Mouse (Mus musculus): ENCODE results near the gene Gja4. TPM values are rescaled to one million over a fixed set of nuclear protein-coding genes. Genes with fewer than 3 reads are reported as not detected.

The Gja4 gene
- total and polyA plus RNA-seq, 3 experiments, result not detected

DNA sequence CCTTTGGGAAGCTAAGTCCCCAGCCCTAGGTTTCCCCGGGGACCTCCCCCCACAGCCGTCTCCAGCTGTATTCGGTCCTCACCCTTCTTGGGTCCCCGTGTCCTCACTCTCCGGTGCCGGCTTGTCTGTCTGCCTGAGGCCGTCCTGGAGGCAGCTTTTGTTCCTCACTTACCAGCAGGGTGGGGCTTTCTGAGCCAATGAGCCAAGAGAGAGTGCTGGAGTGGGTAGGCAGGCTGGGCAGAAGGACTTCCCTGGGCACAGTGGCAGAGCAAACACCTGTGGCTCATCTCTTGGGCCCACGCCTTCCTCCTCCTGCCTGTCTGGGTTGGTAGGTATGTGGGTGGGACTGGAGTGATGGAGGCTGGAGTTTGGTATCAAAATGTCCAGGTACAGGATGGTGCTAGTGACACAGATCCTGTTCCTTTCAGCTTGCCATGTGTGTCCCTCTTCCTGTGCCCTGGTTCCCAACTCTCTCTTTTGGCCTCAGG lies 40.2 kb upstream of the Gja4 start, which contains the start of gene Gjb4:
Gene Gjb4 (minus strand): TSS at position 131 of the 488 bp plus-strand sequence.
- no peak for DNase-seq (ENCODE audit: low read depth, low spot score)
- H3K27ac ChIP-seq (ENCODE audit: control insufficient read depth, low read depth, low read length), result no peak within 1 kb of the TSS
- no peaks in the 10 kb centered on the region for H3K4me1 ChIP-seq (ENCODE audit: control insufficient read depth in 1 of 2, insufficient read depth in 2 of 2, low read length in 2 of 2)
- H3K79me2 ChIP-seq (ENCODE audit: control insufficient read depth, insufficient read depth, low read length, poor library complexity), result no peaks in the 10 kb centered on the region
- no peaks in the 10 kb centered on the region for H3K36me3 ChIP-seq (ENCODE audit: control insufficient read depth in 1 of 2, insufficient read depth in 2 of 2, low read length in 2 of 2)
- H3K9me3 ChIP-seq (replicated peaks; ENCODE audit: insufficient read depth, low read length), result no peaks in the 10 kb centered on the region
- H3K9ac ChIP-seq (ENCODE audit: control insufficient read depth, low read depth, low read length, poor library complexity, severe bottlenecking), result no peak within 1 kb of the TSS
- no peaks in the 10 kb centered on the region; a peak in 1 of 4 replicates for H3K27me3 ChIP-seq (ENCODE audit: control insufficient read depth in 1 of 2, insufficient read depth in 2 of 2, low read length in 2 of 2)
- no peak within 1 kb of the TSS for H3K4me3 ChIP-seq (ENCODE audit: control insufficient read depth in 1 of 2, insufficient read depth in 1 of 2, low read depth in 2 of 2, low read length in 2 of 2)
- TF ChIP-seq RAD21 (IDR thresholded peaks at IDR 0.05; ENCODE audit: low read depth, low read length) (no peak), POLR2A (IDR thresholded peaks at IDR 0.05; ENCODE audit: control insufficient read depth in 1 of 2, insufficient read depth in 1 of 2, low read depth in 1 of 2, low read length in 2 of 2, poor library complexity in 1 of 2) (no peak), NELFE (IDR thresholded peaks at IDR 0.05; ENCODE audit: low read depth, low read length) (no peak), ZMIZ1 (IDR thresholded peaks at IDR 0.05; ENCODE audit: low read depth, low read length) (no peak), CTCF (IDR thresholded peaks at IDR 0.05 in 2 of 3, conservative IDR thresholded peaks at IDR 0.05 in 1 of 3; ENCODE audit: control insufficient read depth in 1 of 3, insufficient read depth in 1 of 3, low read depth in 2 of 3, low read length in 3 of 3, poor library complexity in 1 of 3, severe bottlenecking in 1 of 3) (no peak), JUND (IDR thresholded peaks at IDR 0.05; ENCODE audit: low read depth, low read length) (no peak), USF1 (IDR thresholded peaks at IDR 0.05; ENCODE audit: low read depth, low read length) (no peak), CHD1 (IDR thresholded peaks at IDR 0.05; ENCODE audit: low read depth, low read length) (no peak), BHLHE40 (IDR thresholded peaks at IDR 0.05; ENCODE audit: borderline replicate concordance, low read depth, low read length) (no peak), POLR2AphosphoS5 (IDR thresholded peaks at IDR 0.05; ENCODE audit: borderline replicate concordance, low read depth, low read length) (no peak), GATA1 (IDR thresholded peaks at IDR 0.05; ENCODE audit: low read depth, low read length) (no peak), ZC3H11A (IDR thresholded peaks at IDR 0.05; ENCODE audit: low read depth, low read length) (no peak), TAL1 (IDR thresholded peaks at IDR 0.05; ENCODE audit: low read length) (no peak), SIN3A (IDR thresholded peaks at IDR 0.05; ENCODE audit: low read length) (no peak), ETS1 (IDR thresholded peaks at IDR 0.05; ENCODE audit: low read depth, low read length) (no peak), TBP (IDR thresholded peaks at IDR 0.05; ENCODE audit: low read depth, low read length) (no peak), ZNF384 (IDR thresholded peaks at IDR 0.05; ENCODE audit: low read depth, low read length) (no peak)

DNA sequence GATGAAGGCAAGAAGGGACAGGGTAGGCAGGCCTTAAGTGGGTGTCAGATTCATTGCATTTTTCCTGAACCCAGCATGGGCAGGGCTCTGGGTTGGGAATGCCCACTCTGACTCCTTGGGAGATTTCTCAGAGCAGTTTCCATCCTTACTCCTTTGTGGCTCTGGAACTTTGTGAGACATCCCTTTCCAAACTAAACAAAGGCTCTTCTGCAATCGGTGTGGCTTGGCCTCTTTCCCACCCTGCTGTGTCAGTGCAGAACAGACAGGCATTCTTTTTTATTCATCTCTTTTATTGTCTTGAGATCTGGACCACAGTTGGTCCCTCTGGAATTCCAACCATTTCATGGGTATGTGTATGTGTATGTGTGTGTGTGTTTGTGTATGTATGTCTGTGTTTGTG lies 38.8 kb upstream of the Gja4 start:
- Histone ChIP-seq H3K27ac (ENCODE audit: control insufficient read depth, low read depth, low read length) (no peak overlapping the region), H3K27me3 (ENCODE audit: control insufficient read depth in 1 of 2, insufficient read depth in 2 of 2, low read length in 2 of 2) (no peaks in the 10 kb centered on the region; a peak in 1 of 4 replicates), H3K9me3 (replicated peaks; ENCODE audit: insufficient read depth, low read length) (no peaks in the 10 kb centered on the region), H3K4me3 (ENCODE audit: control insufficient read depth in 1 of 2, insufficient read depth in 1 of 2, low read depth in 2 of 2, low read length in 2 of 2) (no peak overlapping the region), H3K9ac (ENCODE audit: control insufficient read depth, low read depth, low read length, poor library complexity, severe bottlenecking) (no peak overlapping the region), H3K79me2 (ENCODE audit: control insufficient read depth, insufficient read depth, low read length, poor library complexity) (no peaks in the 10 kb centered on the region), H3K36me3 (ENCODE audit: control insufficient read depth in 1 of 2, insufficient read depth in 2 of 2, low read length in 2 of 2) (no peaks in the 10 kb centered on the region), H3K4me1 (ENCODE audit: control insufficient read depth in 1 of 2, insufficient read depth in 2 of 2, low read length in 2 of 2) (no peaks in the 10 kb centered on the region)
- DNase-seq (ENCODE audit: low read depth, low spot score), result no peak
- TF ChIP-seq TBP (IDR thresholded peaks at IDR 0.05; ENCODE audit: low read depth, low read length), result no peak
- TF ChIP-seq ZKSCAN1 (IDR thresholded peaks at IDR 0.05; ENCODE audit: low read depth, low read length), result no peak
- TF ChIP-seq SMC3 (IDR thresholded peaks at IDR 0.05; ENCODE audit: low read depth, low read length), result no peak
- no peak for TF ChIP-seq ELF1 (IDR thresholded peaks at IDR 0.05; ENCODE audit: low read depth, low read length)

Data from MEL (cell line).